Mouse (Mus musculus) adrenal gland, adult 18-20 months (tissue): Measurements from ENCODE around the gene Hist1h2ab. TPM values are rescaled to one million over a fixed set of nuclear protein-coding genes. Genes with fewer than 3 reads are reported as not detected.
"Not testable (repeated sequence)": the region's sequence is repeated elsewhere in the genome, so short reads cannot be mapped to it uniquely, and the experiment has no call there.

Experiments
- DNase-seq, 2 experiments: peaks; one replicate each; pipeline ENCODE4 v3.0.0; 2021 to 2022; ENCODE audit warnings: low spot score in 2 of 2
- total RNA-seq, 2 experiments: library from RNA; stranded (reverse); gene quantifications; 1 replicate in 1 of 2; 2 replicates in 1 of 2; pipeline ENCODE4 v1.2.3; 2021

Hist1h2ab gene
- total RNA-seq, 2 experiments from 2014 or later: 19.4 to 19.5 TPM

DNA sequence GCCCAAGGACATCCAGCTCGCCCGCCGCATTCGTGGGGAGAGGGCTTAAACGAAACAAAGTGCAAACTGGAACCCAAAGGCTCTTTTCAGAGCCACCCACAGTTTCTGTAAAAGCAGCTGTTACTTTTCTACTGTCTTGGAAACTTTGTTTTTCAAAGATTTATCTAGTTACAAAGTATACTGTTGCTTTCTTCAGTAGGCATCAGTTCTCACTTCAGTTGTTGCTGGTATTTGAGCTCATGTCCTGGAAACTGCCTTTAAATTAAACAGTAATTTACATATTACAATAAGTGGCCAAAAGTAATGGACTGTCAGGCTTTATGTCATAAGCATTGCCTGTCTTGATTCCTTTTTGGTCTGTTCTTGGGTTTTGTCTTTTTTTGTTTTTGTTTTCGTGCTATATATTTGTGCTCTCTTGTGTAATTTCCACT, 1.8 kb downstream of the Hist1h2ab start:
- no peak for DNase-seq

DNA sequence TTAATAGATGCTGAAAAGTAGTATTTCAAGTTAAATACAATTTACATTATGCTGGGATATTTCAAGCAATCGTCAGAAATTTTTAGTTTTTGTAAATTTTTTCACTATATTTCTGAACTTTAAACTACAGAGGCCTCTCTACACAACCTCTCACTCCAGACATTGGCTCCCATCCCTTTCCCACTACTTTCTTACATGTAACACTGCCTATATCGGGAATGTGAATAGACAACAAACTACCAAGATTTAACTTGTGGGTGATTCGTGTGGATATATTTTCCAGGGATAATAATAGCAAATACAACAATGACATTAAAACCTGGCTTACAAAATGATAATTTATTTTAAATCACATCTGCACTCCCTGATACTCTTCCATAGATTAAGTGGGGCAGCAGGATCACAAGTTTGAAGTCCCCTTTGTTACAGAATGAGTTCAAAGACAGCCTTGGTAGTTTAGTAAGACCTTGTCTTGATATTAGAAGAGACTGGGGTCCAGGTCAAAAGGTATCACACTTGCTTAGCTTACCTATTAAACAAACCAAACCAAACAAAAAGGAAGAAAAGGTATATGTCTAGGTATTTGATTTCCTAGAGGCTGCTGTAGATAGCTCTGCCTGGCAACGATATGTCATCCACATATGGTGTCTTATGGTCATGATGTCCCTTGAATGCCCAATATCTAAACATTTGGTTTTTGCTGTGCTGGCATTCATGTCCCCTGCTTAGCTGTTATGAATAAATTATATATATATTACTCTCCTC, 2.6 kb downstream of the Hist1h2ab start:
- DNase-seq: no peak

DNA sequence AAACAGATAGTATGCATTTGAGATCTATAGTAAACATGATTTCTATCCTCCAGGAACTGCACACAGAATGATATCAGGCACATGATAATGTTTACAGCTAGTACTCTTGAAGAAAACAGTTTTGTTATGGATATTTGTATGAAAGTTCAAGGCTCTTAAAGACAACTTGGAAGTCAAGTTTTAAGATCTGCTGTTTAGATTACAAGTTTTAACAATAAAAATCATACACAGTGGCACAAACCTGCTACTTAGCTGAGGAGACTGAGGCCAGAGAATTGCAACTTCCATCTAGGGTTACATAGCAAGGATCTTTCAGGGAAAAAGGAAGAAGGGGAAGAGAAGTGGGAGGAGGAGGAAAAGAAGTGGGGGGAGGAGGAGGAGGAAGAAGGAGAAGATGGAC, 4.1 kb downstream of the Hist1h2ab start:
- DNase-seq: no peak

DNA sequence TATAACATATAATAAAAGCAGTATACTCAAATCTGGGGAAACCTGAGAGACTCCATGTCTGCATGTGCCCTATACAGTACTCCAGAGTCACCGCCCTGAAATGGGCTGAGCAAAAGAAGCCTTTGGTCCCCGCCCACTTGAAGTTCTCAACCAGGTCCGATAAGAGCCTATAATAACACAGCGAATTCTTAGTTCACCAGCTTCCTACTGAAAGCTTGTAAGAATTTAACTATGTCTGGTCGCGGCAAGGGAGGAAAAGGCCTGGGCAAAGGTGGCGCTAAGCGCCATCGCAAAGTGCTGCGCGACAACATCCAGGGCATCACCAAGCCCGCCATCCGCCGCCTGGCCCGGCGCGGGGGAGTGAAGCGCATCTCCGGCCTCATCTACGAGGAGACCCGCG, 5.9 kb downstream of the Hist1h2ab start, which contains the start of gene Hist1h4b:
TSS of gene Hist1h4b (plus strand) at position 224 of the 400 bp plus-strand sequence.
- peak; percentile 72 for DNase-seq

DNA sequence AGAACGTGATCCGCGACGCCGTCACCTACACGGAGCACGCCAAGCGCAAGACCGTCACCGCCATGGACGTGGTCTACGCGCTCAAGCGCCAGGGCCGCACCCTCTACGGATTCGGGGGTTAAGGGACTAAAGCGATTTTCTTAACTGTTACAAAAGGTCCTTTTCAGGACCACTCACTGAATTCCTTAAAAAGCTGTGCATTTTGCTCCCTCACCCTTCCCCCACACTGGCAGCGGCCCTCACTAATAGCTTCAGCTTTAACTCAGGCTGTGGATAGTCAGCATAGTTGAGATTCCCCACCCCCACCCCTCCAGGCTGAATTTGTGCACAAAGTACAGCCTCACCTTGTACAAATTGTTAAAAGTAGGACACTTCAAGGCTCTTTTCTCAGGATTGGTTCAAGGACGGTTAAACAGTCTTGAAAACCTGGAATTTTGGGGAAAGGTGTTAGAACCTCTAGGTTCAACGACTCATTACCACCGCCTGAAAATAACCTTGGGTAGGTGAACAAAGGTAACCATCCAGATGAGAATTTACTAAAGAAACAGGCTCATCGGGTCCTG, 6.4 kb downstream of the Hist1h2ab start:
- DNase-seq: no peak

DNA sequence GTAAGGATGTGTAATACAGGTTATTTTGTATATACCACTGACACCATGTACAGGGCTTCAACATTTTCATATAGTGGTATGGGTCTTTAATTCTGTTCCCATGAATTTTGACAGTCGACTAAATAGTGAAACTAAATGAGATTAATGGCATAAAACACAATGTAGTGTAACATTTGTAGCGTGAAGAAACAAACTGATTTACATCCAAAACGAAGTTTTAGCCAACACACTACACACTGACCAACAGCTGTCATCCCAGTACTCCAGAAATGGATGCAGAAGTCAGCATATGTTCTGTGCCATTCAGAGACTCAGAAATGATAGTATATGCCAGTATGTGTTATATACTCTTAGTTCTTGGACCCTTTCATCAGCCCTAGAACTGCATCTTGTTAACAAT, 7.0 kb downstream of the Hist1h2ab start:
- no peak for DNase-seq

DNA sequence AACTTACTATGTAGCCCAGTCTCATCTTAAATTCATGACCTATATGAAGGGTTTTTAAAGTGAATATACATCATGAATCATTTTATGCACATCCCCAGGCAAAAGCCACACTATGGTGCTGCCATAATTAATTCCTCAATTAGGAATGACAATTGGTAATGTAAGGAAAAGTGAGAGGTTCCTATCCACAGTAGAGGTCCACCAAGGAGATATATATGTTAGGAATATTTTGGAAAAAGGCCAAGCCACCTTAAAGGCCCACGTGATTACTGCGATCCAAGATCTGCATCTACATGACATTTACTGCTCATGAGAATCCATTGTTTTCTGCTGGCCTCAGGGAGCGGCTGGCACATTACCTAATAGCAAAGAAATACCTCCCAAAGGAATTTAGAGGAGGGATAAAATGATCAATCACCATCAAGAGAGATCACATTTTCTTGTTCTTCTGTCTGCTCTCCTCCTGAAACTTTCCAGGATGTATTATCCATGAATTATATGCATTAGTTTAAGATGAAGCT, 8.4 kb downstream of the Hist1h2ab start:
- DNase-seq: no peak

DNA sequence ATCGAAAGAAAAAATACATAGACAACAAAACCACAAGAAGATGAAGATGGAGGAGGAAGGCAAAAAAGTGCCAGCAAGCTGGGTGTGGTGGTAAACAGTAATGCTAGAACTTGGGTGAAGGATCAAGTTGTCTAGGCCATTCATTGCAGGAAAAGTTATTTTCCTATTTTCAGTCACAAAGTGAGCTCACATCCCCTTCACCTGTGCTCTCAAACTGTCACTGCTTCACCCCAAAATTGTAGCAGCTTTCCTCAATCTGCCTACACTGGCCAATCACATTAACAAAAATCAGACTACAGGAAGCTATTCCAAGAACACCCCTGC, 9.0 kb downstream of the Hist1h2ab start:
- no peak for DNase-seq

GRCm38 (mm10) chr13:23760240-23760971, 9.5 kb downstream of the Hist1h2ab start:
- no peak for DNase-seq

DNA sequence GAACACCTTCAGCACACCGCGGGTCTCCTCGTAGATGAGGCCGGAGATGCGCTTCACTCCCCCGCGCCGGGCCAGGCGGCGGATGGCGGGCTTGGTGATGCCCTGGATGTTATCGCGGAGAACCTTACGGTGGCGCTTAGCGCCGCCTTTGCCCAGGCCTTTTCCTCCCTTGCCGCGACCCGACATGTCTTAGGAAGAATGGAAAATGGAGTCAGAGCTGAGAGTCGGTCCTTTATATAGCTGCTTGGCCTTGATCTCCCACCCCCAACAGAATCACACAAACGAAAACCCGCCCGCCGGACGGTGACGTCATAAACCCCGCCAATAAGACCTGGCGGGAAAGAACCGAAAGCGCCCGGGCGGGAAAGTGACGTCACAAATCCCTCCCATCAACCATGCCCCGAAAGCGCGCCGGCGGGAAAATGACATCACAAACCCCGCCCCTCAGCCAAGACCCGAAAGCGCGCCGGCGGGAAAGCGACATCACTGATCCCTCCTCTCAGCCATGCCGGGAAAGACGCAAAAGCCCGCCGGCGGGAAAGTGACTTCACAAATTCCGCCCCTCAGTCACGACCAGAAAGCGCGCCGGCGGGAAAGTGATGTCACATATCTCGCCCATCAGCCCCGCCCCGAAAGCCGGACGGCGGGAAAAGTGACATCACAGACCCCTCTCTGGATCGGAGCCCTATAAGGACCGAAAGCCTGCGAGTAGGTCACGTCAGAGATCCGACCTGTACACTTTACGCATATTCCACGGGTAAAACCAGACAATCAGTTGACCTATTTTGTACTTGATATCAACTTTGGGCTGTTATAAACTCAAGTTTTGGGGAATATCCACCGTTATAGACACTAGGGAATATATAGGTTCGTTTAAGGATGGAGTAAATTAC, 10.3 kb downstream of the Hist1h2ab start, which contains the start of gene Hist1h4a:
TSS of gene Hist1h4a (minus strand) at position 259 of the 893 bp plus-strand sequence.
- DNase-seq: peak; percentile 93 to 94

- peak; percentile 50 to 69 for DNase-seq
Observed at GRCm38 (mm10) chr13:23761871-23762821, 11.2 kb downstream of the Hist1h2ab start, which contains the start of gene Hist1h3a. Hist1h3a (minus strand) TSS chr13:23762386.

DNA sequence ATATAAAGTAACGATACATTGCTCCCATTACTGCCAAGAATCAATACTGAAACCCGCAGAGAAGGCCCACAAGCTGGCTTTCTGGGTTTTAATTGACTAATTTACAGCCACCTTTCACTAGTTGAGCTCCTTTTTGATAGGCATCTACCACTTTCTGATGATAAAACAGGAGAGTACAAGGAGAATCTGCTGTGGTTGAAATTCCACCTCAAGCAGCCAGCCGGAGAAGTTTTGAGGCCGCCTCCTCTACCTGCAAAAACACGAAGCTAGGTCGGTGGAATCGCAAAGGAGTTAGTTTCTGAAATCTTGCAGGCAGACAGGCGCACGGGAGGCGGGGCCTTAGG, 12.3 kb downstream of the Hist1h2ab start:
- DNase-seq: no peak

- DNase-seq: peak; percentile 64 to 76
Observed at GRCm38 (mm10) chr13:23763586-23764323, 12.8 kb downstream of the Hist1h2ab start, which contains the start of gene Hist1h1a. Hist1h1a (plus strand) TSS chr13:23763666.

- no peak for DNase-seq
Observed at GRCm38 (mm10) chr13:23764324-23765171, 13.6 kb downstream of the Hist1h2ab start.

DNA sequence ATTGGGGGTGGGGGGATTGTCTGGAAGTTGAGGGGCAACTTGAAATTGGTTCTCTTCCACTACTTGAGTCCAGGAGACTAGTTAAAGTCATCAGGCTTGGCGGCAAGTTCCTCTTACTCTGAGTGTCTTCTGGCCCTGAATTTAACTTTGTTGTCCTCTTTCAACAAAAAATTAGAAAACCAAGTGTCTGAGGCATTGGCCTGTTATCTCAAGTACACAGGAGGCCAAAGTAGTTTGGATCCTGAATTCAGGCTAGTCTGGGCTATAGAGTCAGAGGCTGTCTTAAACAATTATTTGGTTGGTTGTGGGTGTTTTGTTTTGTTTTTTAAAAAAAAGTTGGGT, 14.2 kb downstream of the Hist1h2ab start:
- DNase-seq: no peak

DNA sequence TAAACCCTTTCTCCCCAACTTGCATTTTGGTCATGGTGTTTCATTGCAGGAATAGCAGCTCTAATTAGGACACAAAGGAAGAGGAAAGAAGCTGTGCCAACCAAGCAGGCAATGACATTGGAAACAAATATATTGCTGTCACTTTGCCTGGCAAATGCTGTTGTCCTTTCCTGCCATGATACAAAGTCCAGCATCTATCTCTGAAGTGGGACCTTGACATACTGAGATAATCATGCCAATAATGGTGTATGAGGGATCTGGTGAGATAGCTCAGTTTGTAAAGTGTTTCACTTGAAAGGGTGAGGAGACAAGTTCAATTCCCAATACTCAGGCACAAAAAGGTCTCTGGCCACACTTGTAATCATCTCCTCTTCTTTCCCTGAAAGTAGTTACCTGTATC, 15.8 kb downstream of the Hist1h2ab start:
- no peak for DNase-seq

GRCm38 (mm10) chr13:23768834-23769397, 18.0 kb downstream of the Hist1h2ab start:
- no peak for DNase-seq

DNA sequence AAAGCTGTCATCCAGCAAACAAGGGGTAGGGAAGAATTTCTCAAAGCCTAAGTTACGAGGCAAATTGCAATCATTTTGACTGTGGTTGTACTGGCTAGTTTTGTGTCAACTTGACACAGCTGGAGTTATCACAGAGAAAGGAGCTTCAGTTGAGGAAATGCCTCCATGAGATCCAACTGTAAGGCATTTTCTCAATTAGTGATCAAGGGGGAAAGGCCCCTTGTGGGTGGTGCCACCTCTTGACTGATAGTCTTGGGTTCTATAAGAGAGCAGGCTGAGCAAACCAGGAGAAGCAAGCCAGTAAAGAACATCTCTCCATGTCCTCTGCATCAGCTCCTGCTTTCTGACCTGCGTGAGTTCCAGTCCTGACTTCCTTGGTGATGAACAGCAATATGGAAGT, 18.7 kb downstream of the Hist1h2ab start, which contains the start of gene Trim38:
TSS of gene Trim38 (plus strand) at position 301 of the 400 bp plus-strand sequence.
- DNase-seq: not testable (repeated sequence)
